Mouse (Mus musculus): ENCODE measurements around the gene Dnah7b.
"Not testable (repeated sequence)": the region's sequence is repeated elsewhere in the genome, so short reads cannot be mapped to it uniquely, and the experiment has no call there.

The Dnah7b gene

DNA sequence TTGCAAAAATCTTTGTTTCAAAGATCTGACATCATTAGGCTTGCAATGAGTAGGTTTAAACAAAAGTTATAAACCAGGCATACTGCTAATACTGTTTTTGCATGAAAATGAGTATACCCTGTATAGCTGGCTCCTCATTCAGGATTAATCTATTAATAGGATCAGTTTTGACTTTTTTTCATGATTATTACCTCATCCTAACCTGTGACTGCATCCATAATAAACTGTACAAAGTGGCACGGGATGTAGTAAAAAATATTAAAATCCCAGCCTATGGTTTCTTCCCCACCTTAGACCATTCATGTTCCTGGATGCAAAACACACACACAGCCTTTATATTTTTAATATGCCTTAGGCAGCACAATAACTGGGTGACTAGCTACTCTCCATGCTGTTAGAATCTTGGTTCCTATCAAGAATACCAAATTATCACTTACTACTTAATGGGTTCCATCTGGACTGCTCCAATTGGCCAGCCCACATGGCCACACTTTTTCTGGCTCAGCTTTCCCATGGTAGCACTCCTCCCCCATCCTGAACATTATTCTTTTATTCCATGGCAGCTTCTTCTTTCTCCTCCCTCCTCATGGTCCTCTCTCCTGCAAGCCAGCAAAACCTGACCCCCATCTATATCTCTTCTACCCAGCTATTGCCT, 212.9 kb downstream of the Dnah7b start:
- not testable (repeated sequence) for ATAC-seq (ENCODE audit: insufficient number of reproducible peaks, low FRiP score, low TSS enrichment)

DNA sequence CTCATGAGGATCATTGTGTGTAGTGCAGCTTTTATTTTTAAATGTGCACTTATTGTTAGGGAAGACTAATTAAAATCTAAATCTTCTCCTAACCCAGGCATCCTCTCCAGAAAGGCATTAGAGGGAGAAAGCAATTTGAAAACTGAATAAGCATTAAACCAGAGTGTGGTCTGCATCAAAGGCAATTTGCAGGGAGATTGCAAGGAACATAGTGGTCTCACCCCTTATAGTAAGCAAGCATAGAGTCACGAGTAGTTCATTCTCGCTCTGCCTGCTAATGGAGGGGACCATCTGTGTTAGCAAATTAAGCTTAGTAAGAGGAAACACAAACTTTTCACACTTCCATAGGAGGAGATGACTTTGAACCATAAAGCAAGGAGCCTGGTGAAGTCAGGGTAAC, 228.3 kb downstream of the Dnah7b start:
- not testable (repeated sequence) for ATAC-seq (ENCODE audit: insufficient number of reproducible peaks, low FRiP score, low TSS enrichment)

DNA sequence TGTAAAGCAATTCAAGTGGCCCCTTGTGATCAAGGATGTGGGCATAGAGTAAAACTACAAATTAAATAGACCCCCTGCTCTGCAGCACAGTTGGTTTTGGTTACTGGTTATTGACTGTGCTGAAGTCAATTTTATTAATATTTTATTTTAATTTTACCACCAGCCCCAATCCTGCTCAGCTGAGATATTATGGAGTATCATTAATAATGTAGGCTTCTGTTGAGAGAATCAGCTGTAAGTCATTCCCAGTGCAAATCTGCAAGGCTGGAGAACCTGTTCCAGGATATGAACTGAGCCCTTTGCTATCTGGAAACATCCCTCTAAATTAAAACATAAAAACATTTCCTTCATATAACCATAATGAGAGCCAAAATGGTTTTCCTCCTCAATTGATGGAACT, 259.8 kb downstream of the Dnah7b start:
- not testable (repeated sequence) for ATAC-seq (ENCODE audit: insufficient number of reproducible peaks, low FRiP score, low TSS enrichment)

DNA sequence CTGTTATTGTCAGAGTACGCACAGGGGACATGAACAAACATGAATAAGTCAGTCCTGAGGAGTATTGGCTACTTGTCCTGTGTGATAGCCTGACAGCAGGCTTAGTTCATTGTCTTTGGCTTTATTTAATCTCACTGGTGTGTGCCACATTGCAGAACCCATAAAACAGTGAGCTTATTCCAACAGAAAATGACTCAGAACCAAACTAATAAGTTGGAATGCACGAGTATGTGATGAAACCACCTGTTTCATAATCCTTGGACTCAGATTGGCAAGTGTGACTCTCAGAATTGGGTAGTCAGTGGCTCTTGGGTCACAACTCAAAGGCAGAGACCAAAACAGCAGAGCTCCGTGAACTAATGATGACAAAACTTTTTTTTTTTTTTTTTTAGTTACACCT, 279.2 kb downstream of the Dnah7b start:
- ATAC-seq (ENCODE audit: insufficient number of reproducible peaks, low FRiP score, low TSS enrichment): 0 out of 2 replicates have a peak, but pooled peaks have one; percentile 10

DNA sequence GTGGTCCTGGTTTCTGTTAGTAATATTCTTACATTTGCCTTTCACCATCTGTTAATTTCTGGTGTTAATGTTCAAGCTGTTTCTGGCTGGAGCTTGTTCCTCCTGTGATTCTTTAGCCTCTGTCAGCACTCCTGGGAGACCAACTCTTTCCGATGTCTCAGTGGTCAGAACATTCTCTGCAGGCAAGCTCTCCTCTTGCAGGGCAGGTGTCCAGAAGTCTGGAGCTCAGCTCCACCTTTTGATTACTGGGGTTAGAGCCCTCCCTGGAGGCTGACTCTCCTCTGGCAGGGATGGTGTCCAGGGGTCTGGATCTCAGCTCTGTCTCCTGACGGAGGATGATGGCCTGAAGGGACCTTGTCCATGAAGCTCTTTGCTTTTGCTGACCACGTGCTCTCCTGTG, 314.5 kb downstream of the Dnah7b start:
- not testable (repeated sequence) for ATAC-seq (ENCODE audit: insufficient number of reproducible peaks, low FRiP score, low TSS enrichment)

DNA sequence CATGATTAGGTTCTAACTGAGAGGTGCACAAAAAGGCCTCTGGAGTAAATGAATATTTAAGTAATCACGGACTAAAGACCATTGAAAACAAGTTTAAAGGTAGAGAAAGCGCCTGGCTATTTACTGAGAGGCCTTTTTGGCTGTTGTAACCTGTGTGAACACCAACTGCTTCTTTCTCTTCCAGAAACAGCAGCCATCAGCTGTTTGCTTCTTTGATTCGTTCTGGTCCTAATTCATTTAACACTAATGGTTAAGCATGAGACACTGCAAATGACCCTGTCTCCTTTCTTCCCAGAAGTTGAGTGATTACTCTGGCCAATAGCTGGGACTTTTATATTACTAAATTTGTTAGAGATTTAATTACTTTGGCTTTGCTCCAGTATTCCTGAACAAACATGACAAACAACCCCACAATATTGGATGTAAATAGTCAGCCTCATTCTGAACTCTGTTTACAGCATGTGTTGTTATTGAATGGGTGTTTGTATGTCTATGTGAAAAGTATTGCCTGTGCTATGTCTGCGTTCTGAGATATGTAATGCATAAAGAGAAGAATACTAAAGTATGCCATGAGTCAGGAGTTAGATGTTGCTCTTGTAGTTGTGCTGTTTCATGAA, 328.7 kb downstream of the Dnah7b start:
- not testable (repeated sequence) for ATAC-seq (ENCODE audit: insufficient number of reproducible peaks, low FRiP score, low TSS enrichment)

DNA sequence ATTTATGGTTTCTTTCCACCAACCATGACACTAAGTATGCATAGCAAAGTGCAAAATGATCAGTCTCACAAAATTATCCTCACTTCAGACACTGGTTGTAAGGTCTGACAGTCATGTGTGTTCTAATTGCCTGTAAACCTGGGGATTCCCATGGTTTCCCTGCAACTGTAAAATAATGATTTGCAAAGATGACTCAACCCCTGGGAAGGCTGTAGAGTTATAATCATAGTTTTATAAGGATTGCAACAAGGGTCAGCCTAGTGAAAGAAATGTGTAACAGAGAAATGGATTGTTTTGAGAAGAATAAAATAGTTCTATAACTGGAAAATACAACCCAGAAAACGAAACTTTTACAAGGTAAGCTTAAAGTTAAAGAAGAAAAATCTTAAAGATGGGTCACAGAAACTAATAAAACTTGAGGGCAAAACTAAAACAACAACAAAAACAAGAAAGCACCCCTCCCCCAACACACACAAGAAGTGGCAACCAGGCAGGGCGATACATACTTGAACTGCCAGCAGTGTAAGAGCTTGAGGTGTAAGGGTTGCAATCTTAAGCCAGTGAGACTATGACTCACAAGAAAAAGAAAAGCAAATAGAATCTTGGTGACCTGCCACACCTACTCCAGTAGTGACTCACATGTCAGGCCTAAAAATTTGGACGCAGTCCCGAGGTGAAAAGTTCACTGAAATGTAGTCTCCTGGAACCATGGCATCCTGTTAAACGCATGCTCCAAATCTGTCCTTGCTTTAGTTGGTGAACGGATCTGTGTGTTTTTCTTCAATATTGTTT, 342.4 kb downstream of the Dnah7b start:
- no peak for ATAC-seq (ENCODE audit: insufficient number of reproducible peaks, low FRiP score, low TSS enrichment)

DNA sequence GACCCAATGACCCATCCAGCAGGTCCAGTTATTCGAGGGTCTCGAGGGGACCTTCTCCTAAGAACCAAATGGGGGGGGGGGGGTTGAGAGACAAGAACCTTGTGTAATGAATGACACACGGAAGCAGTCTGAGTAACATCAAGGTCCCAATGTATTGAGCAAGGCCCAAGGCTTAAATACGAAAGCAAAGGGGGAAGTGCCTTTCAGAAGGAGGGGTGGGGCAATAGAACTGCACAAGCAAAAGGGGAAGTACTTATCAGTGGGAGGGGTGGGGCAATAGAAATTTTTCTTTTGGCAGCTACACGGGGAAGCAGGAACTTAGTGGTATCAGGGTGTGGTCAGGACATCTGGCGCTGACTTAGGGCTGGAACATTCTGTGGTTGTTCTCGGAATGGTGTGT, 348.7 kb downstream of the Dnah7b start:
- not testable (repeated sequence) for ATAC-seq (ENCODE audit: insufficient number of reproducible peaks, low FRiP score, low TSS enrichment)

DNA sequence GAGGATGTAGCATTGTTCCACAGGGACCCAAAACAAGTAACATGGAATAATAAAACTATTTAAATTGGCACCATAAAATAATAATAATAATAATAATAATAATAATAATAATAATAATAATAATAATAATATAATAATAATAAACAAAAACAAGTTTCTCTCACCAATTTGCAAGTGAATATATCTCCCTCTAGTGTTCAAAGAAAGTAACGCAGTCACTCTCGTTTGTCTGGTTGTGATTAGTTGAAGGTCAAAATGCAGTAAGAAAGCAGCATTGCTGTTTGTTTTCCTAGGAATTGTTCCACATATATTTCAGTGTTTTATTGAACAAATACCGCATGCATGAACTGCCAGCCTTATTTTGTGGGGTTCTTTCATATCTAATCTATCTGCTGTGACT, 350.8 kb downstream of the Dnah7b start:
- ATAC-seq (ENCODE audit: insufficient number of reproducible peaks, low FRiP score, low TSS enrichment): not testable (repeated sequence)

DNA sequence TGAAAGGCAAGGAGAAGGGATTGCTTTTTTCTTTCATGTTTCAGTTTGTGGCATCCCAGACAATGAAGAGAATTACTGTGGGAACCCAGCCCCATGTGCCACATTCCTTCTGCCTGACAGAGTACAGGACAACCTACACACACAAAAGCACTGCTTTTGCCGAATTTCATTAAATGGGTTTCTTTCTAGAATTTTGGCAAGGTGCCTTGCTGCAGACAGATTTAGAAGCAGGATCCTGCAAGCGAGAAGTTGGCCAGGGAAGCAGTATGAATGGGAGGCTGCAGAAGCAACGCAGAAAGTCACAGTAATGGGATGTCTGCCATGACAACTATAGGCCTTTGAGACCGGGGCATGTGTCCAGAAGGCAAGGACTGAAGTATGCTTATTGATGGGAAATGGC, 352.9 kb downstream of the Dnah7b start:
- peak; percentile 20; the same call in 1 of the 2 replicates for ATAC-seq (ENCODE audit: insufficient number of reproducible peaks, low FRiP score, low TSS enrichment)

Measured in cerebellum, adult (tissue).